Mouse (Mus musculus): ENCODE measurements at regions not wholly inside any gene's neighbourhood (a gene's known extent, or its start where the extent isn't known, plus 50 kb on each side); places are given as distances from the start of the nearest gene placed in this dataset.

GRCm38 (mm10) chr17:14539651-14540050 is 154.4 kb downstream of the Thbs2 start:
- TF ChIP-seq CTCF (IDR thresholded peaks at IDR 0.05; ENCODE audit: insufficient read depth, low read depth, low read length) (no peak), POLR2A (IDR thresholded peaks at IDR 0.05; ENCODE audit: insufficient read depth, low read depth, low read length) (no peak)

Data from olfactory bulb, adult 2 months (tissue).